ENCODE assay signal across 8 mouse cellular contexts in genomic region chr9:75558360-75558759, GRCm38 (mm10). TPM values are rescaled to one million over a fixed set of nuclear protein-coding genes. Genes with fewer than 3 reads are reported as not detected.
A peak's percentile ranks its signal among the peaks of the same experiment; 100 is the strongest.
DNase-seq lines count a peak whose midpoint lies in the region; ATAC-seq and TF ChIP-seq lines count a peak whose summit lies in the region.

No protein-coding gene starts in this region.

- no peaks in the 10 kb centered on the region for H3K27me3 ChIP-seq in kidney, postnatal 0 days (ENCODE audit: insufficient read depth, low read length)
- H3K27me3 ChIP-seq in intestine, embryonic 15.5 days (replicated peaks): no peaks in the 10 kb centered on the region
- no peaks in the 10 kb centered on the region for H3K27me3 ChIP-seq in neural tube, embryonic 12.5 days (replicated peaks)

- H3K4me2 ChIP-seq in kidney, postnatal 0 days (ENCODE audit: low read length): peak overlapping the region; percentile 79
- peak overlapping the region; percentile 72 for H3K4me2 ChIP-seq in intestine, embryonic 15.5 days (replicated peaks)
- H3K4me2 ChIP-seq in neural tube, embryonic 12.5 days (replicated peaks): peak overlapping the region; percentile 85

- peak overlapping the region; percentile 81 for H3K9ac ChIP-seq in kidney, postnatal 0 days (ENCODE audit: low read depth, low read length)
- peak overlapping the region; percentile 83 for H3K9ac ChIP-seq in intestine, embryonic 15.5 days
- peak overlapping the region; percentile 83 for H3K9ac ChIP-seq in neural tube, embryonic 12.5 days

- no peak for TF ChIP-seq POLR2A in cortical plate, adult 2 months (IDR thresholded peaks at IDR 0.05; ENCODE audit: extremely low read depth, insufficient read depth, low read length)

- H3K9me3 ChIP-seq in kidney, postnatal 0 days (replicated peaks; ENCODE audit: low read length): no peaks in the 10 kb centered on the region
- no peaks in the 10 kb centered on the region for H3K9me3 ChIP-seq in intestine, embryonic 15.5 days
- no peaks in the 10 kb centered on the region for H3K9me3 ChIP-seq in neural tube, embryonic 12.5 days

- peak; percentile 69 for DNase-seq in kidney, postnatal 0 days (ENCODE audit: low spot score)
- DNase-seq in kidney, adult 9 months: no peak
- no peak for DNase-seq in yolk sac, embryonic 10.5 days (ENCODE audit: low spot score)
- DNase-seq in ovary, postnatal 36 days (ENCODE audit: low spot score): no peak
- DNase-seq in cerebellum, postnatal 25 days: no peak

- H3K27ac ChIP-seq in kidney, postnatal 0 days: peak overlapping the region; percentile 95
- no peak overlapping the region for H3K27ac ChIP-seq in cortical plate, adult 2 months (ENCODE audit: insufficient read depth, low read length)
- no peak overlapping the region for H3K27ac ChIP-seq in intestine, embryonic 15.5 days
- H3K27ac ChIP-seq in neural tube, embryonic 12.5 days: no peak overlapping the region

- no peaks in the 10 kb centered on the region for H3K36me3 ChIP-seq in kidney, postnatal 0 days (ENCODE audit: insufficient read depth, low read length)
- no peaks in the 10 kb centered on the region for H3K36me3 ChIP-seq in intestine, embryonic 15.5 days
- no peaks in the 10 kb centered on the region for H3K36me3 ChIP-seq in neural tube, embryonic 12.5 days

- no peak for TF ChIP-seq CTCF in kidney, postnatal 0 days (IDR thresholded peaks at IDR 0.05; ENCODE audit: low read depth)
- TF ChIP-seq CTCF in cortical plate, adult 2 months (IDR thresholded peaks at IDR 0.05; ENCODE audit: extremely low read depth, insufficient read depth, low read length): no peak

- peak overlapping the region; percentile 71 for H3K4me3 ChIP-seq in kidney, postnatal 0 days (replicated peaks; ENCODE audit: low read depth, low read length)
- H3K4me3 ChIP-seq in cortical plate, adult 2 months (ENCODE audit: insufficient read depth, low read length): peak overlapping the region; percentile 56
- peak overlapping the region; percentile 69 for H3K4me3 ChIP-seq in intestine, embryonic 15.5 days (replicated peaks)
- peak overlapping the region; percentile 83 for H3K4me3 ChIP-seq in neural tube, embryonic 12.5 days

- ATAC-seq in kidney, postnatal 0 days (replicated peaks; ENCODE audit: low FRiP score, low read depth): no peak
- no peak for ATAC-seq in intestine, embryonic 15.5 days
- ATAC-seq in neural tube, embryonic 12.5 days (ENCODE audit: low FRiP score, low read depth): no peak

- H3K4me1 ChIP-seq in kidney, postnatal 0 days (replicated peaks; ENCODE audit: insufficient read depth, low read length): no peaks in the 10 kb centered on the region; the same call in none of the 2 replicates
- H3K4me1 ChIP-seq in cortical plate, adult 2 months (ENCODE audit: control insufficient read depth, insufficient read depth, low read length): peaks cover 4% of the 10 kb centered on the region
- peaks cover 4% of the 10 kb centered on the region; the same call in 1 of the 2 replicates for H3K4me1 ChIP-seq in intestine, embryonic 15.5 days (replicated peaks)
- peaks cover 11% of the 10 kb centered on the region for H3K4me1 ChIP-seq in neural tube, embryonic 12.5 days

- WGBS in kidney, postnatal 0 days: 5% methylated on average over 3 of the region's 3 CpGs
- WGBS in intestine, embryonic 15.5 days: 17% methylated on average over 3 of the region's 3 CpGs
- whole genome bisulfite sequencing in neural tube, embryonic 12.5 days: 31% methylated on average over 3 of the region's 3 CpGs

RNA-seq across cellular contexts. Expression of gene Tmod3, which starts 1.1 kb away (rescaled TPM):
- polyA plus RNA-seq in kidney, postnatal 0 days (2015; fragmentation: Nextera tagmentation; extraction: Ambion mirVana): 120 and 131 TPM in 2 replicates
- 53.3 and 59.0 TPM in 2 replicates for polyA plus RNA-seq in cortical plate, adult 2 months (2012; rRNA removed)
- polyA plus RNA-seq in intestine, embryonic 15.5 days (2015; fragmentation: Nextera tagmentation; extraction: Ambion mirVana): 98.6 and 105 TPM in 2 replicates
- polyA plus RNA-seq in neural tube, embryonic 12.5 days (2016; fragmentation: Nextera tagmentation; extraction: Ambion mirVana): 93.5 and 99.9 TPM in 2 replicates

RNA-seq across cellular contexts. Expression of gene Tmod2, which starts 52.8 kb away (rescaled TPM):
- 12.4 and 15.6 TPM in 2 replicates for polyA plus RNA-seq in kidney, postnatal 0 days (2015; fragmentation: Nextera tagmentation; extraction: Ambion mirVana)
- 108 and 112 TPM in 2 replicates for polyA plus RNA-seq in cortical plate, adult 2 months (2012; rRNA removed)
- polyA plus RNA-seq in intestine, embryonic 15.5 days (2015; fragmentation: Nextera tagmentation; extraction: Ambion mirVana): 16.1 and 20.8 TPM in 2 replicates
- polyA plus RNA-seq in neural tube, embryonic 12.5 days (2016; fragmentation: Nextera tagmentation; extraction: Ambion mirVana): 114 and 117 TPM in 2 replicates
